Comparison of ENCODE assay signal across 1 mouse cellular context in genomic region chr13:41091271-41091670, GRCm38 (mm10).
TF ChIP-seq lines count a peak whose summit lies in the region.

No protein-coding gene starts in this region.

TF ChIP-seq in ES-E14, 5 proteins besides CTCF, POLR2A, EP300 and RAD21:
- TF ChIP-seq MAFK (IDR thresholded peaks at IDR 0.05; ENCODE audit: insufficient read depth, low read depth, low read length): no peak
- no peak for TF ChIP-seq ZNF384 (IDR thresholded peaks at IDR 0.05; ENCODE audit: low read depth, low read length)
- no peak for TF ChIP-seq HCFC1 (IDR thresholded peaks at IDR 0.05; ENCODE audit: borderline replicate concordance, insufficient read depth, low read length)
- no peak for TF ChIP-seq CHD2 (IDR thresholded peaks at IDR 0.05; ENCODE audit: low read depth, low read length)
